Mouse (Mus musculus) small intestine, adult 2 months (tissue): ENCODE results near the gene Slc12a8. TPM values are rescaled to one million over a fixed set of nuclear protein-coding genes. Genes with fewer than 3 reads are reported as not detected.

Experiments used
- H3K27ac ChIP-seq: fragments of 200-500 bp; 2 replicates; pipeline ENCODE4 v1.5.1; 2012; ENCODE audit warnings: low read depth, low read length, control low read depth, inconsistent platforms; ENCODE audit not compliant: insufficient read depth
- H3K27me3 ChIP-seq: fragments of 200-500 bp; 2 replicates; pipeline ENCODE4 v1.6.1; 2012; ENCODE audit warnings: mild to moderate bottlenecking, moderate library complexity, low read length, inconsistent platforms; ENCODE audit not compliant: control insufficient read depth, insufficient read depth
- H3K36me3 ChIP-seq: fragments of 200-500 bp; 2 replicates; pipeline ENCODE4 v1.6.1; 2012; ENCODE audit warnings: mild to moderate bottlenecking, low read length, control low read depth, inconsistent platforms; ENCODE audit not compliant: control insufficient read depth, insufficient read depth
- H3K4me1 ChIP-seq: fragments of 200-500 bp; 2 replicates; pipeline ENCODE4 v1.6.1; 2012; ENCODE audit warnings: low read length, inconsistent platforms, mixed read lengths; ENCODE audit not compliant: control insufficient read depth, insufficient read depth, insufficient read length
- H3K4me3 ChIP-seq: fragments of 200-500 bp; 2 replicates; pipeline ENCODE4 v1.5.1; 2012; ENCODE audit warnings: low read depth, mild to moderate bottlenecking, control low read depth, inconsistent platforms, low read length, moderate library complexity
- CTCF ChIP-seq: fragments of 200-500 bp; IDR thresholded peaks from 2 replicates; pipeline ENCODE4 v1.5.1; 2012; ENCODE audit warnings: low read depth, mild to moderate bottlenecking, control low read depth, inconsistent platforms, low read length, moderate library complexity, mixed read lengths; ENCODE audit not compliant: insufficient replicate concordance, insufficient read length; ENCODE audit errors: extremely low read depth
- POLR2A ChIP-seq: fragments of 200-500 bp; IDR thresholded peaks from 2 replicates; pipeline ENCODE4 v1.6.1; 2012; ENCODE audit warnings: low read depth, mild to moderate bottlenecking, control low read depth, inconsistent platforms, low read length, moderate library complexity
- WGBS: fragments of 180-500 bp; shearing (Covaris S2); methylation state at CpG from one replicate; pipeline ENCODE4 v1.1.7; 2018; 5-methylcytosine and 5-hydroxymethylcytosine counted together
- polyA plus RNA-seq: library from polyadenylated mRNA; depleted of rRNA; stranded (reverse); fragments of >200 nt; gene quantifications from 2 replicates; pipeline ENCODE4 v1.2.3, GENCODE M21; 2012

Slc12a8 gene
- polyA plus RNA-seq, 1 experiment: 46.7 TPM

- no peaks in the 10 kb centered on the region for H3K27me3 ChIP-seq
- no peaks in the 10 kb centered on the region for H3K36me3 ChIP-seq
- no peaks in the 10 kb centered on the region for H3K4me1 ChIP-seq
- no peak overlapping the region for H3K27ac ChIP-seq
- no peak overlapping the region for H3K4me3 ChIP-seq
- TF ChIP-seq POLR2A: no peak
- WGBS: 80% methylated on average over 2 of the region's 2 CpGs
These were observed 151.3 kb downstream of the Slc12a8 start for GRCm38 (mm10) chr16:33668448-33668847.

GRCm38 (mm10) chr16:33669072-33669471 lies 151.9 kb downstream of the Slc12a8 start:
- Histone ChIP-seq H3K4me3 (no peak overlapping the region), H3K27me3 (no peaks in the 10 kb centered on the region), H3K4me1 (no peaks in the 10 kb centered on the region), H3K36me3 (no peaks in the 10 kb centered on the region), H3K27ac (no peak overlapping the region)
- WGBS: 88% methylated on average over 1 of the region's 1 CpGs
- TF ChIP-seq POLR2A: no peak
- TF ChIP-seq CTCF: no peak

- TF ChIP-seq POLR2A: no peak
- no peak for TF ChIP-seq CTCF
- Histone ChIP-seq H3K36me3 (no peaks in the 10 kb centered on the region), H3K27me3 (no peaks in the 10 kb centered on the region), H3K27ac (0 out of 2 replicates have a peak overlapping the region, but pooled peaks have one; percentile 21), H3K4me3 (no peak overlapping the region), H3K4me1 (no peaks in the 10 kb centered on the region)
- 60% methylated on average over 3 of the region's 3 CpGs for WGBS
These were observed 153.2 kb downstream of the Slc12a8 start for GRCm38 (mm10) chr16:33670340-33670739.

GRCm38 (mm10) chr16:33670933-33671332 lies 153.8 kb downstream of the Slc12a8 start:
- 89% methylated on average over 2 of the region's 2 CpGs for WGBS
- Histone ChIP-seq H3K27ac (peak overlapping the region; percentile 21; the same call in 1 of the 2 replicates), H3K27me3 (no peaks in the 10 kb centered on the region), H3K4me1 (no peaks in the 10 kb centered on the region), H3K36me3 (no peaks in the 10 kb centered on the region), H3K4me3 (no peak overlapping the region)
- TF ChIP-seq POLR2A (no peak), CTCF (no peak)

GRCm38 (mm10) chr16:33672188-33672587 lies 155.1 kb downstream of the Slc12a8 start:
- 90% methylated on average over 4 of the region's 4 CpGs for WGBS
- no peak overlapping the region for H3K4me3 ChIP-seq
- no peaks in the 10 kb centered on the region for H3K27me3 ChIP-seq
- TF ChIP-seq POLR2A (no peak), CTCF (peak; percentile 13; the same call in 1 of the 2 replicates)
- H3K27ac ChIP-seq: no peak overlapping the region
- no peaks in the 10 kb centered on the region; the same call in 1 of the 2 replicates for H3K4me1 ChIP-seq
- H3K36me3 ChIP-seq: no peaks in the 10 kb centered on the region

- TF ChIP-seq POLR2A: no peak
- no peak for TF ChIP-seq CTCF
- 88% methylated on average over 4 of the region's 4 CpGs for WGBS
- no peaks in the 10 kb centered on the region for H3K27me3 ChIP-seq
- H3K4me3 ChIP-seq: no peak overlapping the region
- no peak overlapping the region for H3K27ac ChIP-seq
- no peaks in the 10 kb centered on the region; the same call in 1 of the 2 replicates for H3K4me1 ChIP-seq
- no peaks in the 10 kb centered on the region for H3K36me3 ChIP-seq
These were observed 155.5 kb downstream of the Slc12a8 start for GRCm38 (mm10) chr16:33672643-33673042.

GRCm38 (mm10) chr16:33673530-33674109 lies 156.5 kb downstream of the Slc12a8 start:
- Histone ChIP-seq H3K4me1 (peaks cover 3% of the 10 kb centered on the region; the same call in 1 of the 2 replicates), H3K4me3 (no peak overlapping the region), H3K27ac (no peak overlapping the region), H3K27me3 (no peaks in the 10 kb centered on the region), H3K36me3 (no peaks in the 10 kb centered on the region)
- WGBS: 83% methylated on average over 14 of the region's 14 CpGs
- no peak for TF ChIP-seq POLR2A
- TF ChIP-seq CTCF: no peak
